Mouse (Mus musculus): ENCODE results near the gene L3mbtl2.
A peak's percentile ranks its signal among the peaks of the same experiment; 100 is the strongest.

The L3mbtl2 gene

DNA sequence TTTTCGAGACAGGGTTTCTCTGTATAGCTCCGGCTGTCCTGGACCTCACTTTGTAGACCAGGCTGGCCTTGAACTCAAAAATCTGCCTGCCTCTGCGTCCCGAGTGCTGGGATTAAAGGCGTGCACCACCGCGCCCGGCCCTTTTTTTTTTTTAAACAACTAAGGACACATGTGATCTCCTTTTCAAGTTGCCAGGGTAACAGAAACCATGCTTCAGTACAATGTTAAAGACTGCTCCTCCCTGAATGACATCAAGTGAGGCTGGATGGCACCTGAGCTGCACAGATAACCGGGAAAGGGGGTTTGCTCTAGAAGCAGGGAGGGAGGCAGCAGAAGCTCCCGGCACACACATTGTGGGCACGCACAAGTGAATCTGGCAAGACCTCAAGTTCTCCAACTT lies 45.3 kb downstream of the L3mbtl2 start:
- DNase-seq (ENCODE audit: low spot score), result no peak

DNA sequence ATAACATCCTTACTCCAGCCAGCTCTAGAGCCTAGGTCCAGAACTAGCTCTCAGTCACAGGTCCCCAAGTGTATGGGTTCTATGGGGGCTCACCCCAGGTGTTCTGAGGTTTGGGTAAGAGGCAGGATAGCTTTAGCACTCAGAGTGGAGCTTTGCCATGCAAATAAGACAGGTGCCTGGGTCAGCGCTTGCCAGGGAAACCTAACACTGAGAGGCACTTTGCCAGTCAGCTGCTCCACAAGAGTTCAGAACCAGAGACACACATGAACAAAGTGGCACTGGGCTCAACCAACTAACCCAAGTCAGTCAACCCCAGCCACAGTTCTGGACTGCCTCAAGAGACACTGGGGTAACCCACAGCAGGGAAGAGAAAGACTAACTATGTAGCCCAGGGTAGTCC lies 46.0 kb downstream of the L3mbtl2 start:
- no peak for DNase-seq (ENCODE audit: low spot score)

DNA sequence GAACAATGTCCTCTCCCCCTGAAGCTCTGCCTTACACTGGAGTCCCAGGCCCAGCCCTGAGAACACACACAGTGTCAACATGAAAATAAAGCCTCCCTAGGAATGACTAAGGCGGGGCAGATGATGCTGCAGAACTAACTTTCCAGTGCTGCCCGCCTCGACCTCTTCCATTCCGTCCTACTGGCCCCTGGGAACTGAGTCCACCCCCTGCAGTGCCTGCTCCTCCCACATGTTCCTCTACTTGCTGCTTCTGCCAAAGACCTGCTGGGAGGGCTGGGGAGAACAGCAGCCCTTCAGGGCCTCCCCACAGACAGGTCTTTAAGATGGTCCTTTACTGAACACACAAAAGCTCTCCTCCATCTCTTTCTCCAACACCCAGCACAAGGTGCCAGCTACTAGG lies 47.1 kb downstream of the L3mbtl2 start:
- no peak for DNase-seq (ENCODE audit: low spot score)

DNA sequence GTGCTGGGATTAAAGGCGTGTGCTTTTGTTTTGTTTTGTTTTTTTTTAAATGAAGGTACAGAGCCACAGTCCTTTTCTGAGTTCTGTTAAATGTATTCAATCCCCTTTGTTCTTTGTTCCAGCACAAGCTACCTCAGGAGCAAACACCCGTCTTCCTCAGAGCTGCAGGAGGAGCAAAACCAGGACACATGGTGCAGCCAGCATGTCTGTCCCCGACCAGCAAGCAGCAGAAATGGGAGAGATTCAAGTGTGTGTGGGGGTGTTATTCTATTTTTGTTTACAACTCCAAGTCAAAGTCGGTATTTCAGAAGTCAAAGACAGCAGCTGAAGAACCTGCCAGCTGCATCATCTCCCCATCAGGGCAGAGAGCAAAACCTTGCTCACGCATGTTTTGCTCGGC lies 50.1 kb downstream of the L3mbtl2 start:
- no peak for DNase-seq (ENCODE audit: low spot score)

DNA sequence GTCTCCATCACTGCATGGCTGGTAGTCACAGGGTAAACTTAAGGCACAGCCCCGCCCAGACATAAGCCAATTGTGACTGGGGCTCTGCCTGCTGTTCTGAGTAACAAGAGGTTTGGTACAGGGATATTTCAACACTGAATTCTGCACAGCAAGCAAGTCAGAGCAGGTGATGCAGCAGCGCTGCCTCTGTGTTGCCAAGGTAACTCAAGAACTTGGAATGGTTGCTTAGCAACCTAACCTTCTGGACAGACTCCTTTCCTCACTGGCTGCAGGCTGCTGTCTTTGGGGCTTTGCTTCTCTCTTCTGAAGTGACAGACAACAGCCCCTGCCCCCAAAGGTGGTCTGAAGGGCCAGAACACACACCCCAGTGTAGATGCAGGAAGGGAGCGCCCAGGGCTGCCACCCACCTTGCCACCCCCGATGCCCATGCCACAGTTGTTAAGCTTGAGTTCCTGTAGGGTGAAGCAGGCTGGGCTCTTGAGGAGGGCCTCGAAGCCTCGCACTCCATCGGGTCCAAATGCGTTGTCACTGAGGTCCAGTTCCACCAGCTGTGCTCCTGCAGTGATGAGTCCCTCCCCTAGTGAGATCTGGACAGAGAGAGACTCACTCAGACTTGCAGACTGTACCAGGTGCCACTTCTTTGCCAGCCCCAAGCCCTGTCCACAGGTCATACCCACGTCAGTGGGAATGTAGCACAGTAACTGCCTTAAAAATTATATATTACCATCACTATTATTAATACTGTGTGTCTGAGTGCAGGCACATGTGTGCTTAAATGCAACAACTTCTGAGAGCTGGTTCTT lies 54.8 kb downstream of the L3mbtl2 start:
- no peak for DNase-seq (ENCODE audit: low spot score)

DNA sequence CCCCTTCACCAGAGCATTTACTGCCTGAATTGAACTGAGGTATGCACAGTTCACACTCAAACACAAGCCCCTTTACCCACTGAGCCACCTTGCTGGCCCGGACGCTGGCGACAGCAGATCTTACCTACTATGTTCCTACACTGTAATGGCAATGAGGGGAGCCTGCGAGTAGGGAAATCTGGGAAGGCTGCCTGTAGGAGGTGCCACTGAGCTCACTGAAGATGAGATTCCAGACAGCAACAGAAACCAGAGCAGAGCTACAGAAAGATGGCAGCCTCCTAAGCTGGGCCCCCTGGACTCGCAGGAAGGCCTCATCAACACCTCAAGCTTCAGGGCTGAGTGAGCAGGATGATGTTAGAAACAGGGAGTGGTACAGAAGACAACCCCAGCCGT lies 55.4 kb downstream of the L3mbtl2 start:
- DNase-seq (ENCODE audit: low spot score), result no peak

DNA sequence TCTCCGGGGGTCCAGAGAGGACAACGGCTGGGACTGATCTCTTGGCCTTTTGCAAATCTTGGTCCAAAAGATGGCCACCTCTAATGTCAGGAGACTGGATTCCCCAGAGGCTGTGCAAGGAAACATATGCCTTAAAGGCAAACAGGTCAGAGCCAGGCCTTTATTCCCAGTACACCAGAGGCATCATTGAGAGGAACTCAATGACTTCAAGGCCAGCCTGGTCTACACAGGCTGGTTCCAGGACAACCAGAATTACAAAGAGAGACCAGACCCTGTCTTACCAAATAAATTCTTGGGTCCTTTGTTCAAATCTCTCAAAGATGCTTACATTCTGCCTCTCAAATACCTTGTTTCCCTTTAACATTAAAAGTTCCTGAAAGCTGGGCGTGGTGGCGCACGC lies 58.7 kb downstream of the L3mbtl2 start:
- no peak for DNase-seq (ENCODE audit: low spot score)

DNA sequence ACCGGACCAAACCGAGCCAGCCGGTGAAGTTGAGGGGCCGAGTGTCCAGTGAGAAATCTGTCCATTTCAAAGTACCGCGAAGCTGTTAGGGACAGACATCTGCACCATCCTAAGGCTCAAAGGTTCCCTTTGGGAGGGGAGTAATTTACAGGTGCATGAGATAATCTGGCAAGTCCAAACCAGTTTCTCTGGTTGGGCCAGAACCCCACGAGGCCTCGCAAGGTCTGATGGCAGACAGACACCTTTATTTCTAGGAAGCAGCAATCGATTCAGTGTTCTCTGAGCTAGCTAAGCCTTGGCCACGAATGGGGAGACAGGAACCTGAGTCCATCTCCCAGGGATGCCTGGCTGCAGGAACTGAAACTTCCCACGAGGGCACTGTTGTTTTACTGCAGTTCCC lies 60.0 kb downstream of the L3mbtl2 start:
- no peak for DNase-seq (ENCODE audit: low spot score)

DNA sequence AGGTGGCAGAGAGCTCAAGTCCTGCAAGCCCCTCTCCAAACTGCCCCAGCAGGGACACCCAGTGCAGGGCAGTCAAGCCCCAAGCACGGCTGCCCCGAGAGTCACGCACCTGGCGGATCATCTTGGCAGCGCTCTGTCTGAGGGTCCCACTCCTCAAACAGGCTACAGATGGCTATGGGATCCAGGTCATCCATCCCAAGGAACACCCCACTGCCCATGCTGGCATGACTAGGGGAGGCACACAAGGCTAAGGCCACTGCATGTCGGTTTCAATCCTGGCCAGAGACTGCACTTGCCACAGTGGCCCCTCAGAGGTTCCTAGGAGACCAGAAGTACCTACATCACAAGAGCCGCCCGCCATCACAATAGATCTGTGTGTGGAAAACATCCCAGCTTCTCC lies 62.3 kb downstream of the L3mbtl2 start:
- no peak for DNase-seq (ENCODE audit: low spot score)

DNA sequence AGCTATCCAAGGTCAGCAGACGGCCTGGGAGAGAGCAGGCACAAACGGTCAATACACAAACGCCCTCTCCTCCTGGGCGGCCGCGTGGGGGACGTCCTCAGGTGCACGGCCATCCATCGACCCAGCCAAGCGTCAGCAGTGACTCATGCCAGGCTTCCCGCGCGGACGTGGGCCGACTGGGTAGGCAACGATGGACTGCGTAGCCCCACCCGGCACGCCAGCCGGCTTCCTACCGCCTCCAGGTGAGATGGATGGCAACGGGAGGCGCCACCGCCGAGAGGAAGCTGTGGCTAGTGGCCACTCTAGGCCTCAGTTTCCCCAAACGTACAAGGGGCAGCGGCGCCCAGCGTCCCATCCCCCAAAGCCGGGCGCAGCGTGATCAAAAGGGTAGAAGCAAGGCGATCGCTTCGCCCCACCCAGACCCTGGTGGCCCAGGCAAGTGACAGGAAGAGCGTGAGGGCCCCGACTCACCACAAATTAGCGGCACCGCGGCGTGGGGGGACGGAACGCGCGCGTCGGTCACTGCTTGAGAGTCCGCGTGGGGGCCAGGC lies 65.6 kb downstream of the L3mbtl2 start:
- no peak for DNase-seq (ENCODE audit: low spot score)

DNA sequence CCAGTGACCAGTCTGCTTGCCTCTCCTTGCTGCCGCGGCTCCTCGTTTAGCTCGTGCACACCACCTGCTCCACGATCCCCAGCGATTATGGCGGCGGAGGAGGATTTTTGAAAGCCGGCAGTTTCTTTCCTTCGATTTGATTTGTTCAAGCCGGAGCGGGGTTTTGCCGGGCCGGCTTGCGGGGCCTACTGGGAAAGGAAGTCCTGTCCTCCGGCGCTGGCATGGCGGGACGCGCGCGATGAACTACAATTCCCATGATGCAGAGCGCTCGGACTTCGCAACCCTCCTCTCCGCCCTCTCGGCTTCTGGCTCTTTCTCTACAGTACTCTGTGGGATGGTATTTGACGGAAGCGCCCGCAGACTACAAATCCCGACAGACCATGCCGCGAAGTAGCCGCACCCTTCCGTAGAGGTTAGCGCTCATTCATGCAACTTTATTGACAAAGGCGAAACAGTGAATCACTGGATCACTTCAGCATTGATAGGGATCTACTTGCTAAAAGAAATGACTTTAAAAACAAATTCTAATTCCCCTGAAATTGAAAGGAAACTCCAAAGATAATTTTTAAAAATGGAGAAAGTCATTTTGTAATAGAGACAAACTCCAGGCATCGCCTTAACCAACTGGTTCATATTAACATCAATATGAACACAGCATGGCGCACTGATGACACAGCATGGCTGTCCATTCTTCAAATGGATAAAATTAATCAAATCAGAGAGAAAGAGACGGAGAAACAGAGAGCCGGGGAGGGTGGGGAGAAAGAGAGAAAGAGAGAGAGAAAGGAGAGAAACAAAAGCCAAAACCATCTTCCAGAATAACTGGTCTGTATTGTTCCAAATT lies 66.3 kb downstream of the L3mbtl2 start:
- DNase-seq (ENCODE audit: low spot score), result peak; percentile 95

DNA sequence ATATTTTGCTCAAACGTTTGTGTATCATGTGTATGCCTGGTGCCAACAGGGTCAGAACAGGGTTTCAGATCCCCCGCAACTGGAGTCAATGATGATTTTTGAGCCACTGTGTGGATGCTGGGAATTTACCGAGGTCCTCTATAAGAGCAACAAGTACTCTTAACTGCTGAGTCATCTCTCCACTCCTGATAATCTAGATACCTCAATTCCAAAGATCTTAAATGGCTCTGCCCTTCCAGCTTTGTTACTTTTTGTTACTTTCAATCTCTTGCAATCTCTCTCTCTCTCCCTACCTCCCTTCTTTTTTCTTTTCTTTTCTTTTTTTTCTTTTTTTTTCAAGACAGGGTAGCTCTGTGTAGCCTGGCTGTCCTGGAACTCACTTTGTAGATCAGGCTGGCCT lies 71.4 kb downstream of the L3mbtl2 start:
- no peak for DNase-seq (ENCODE audit: low spot score)
